Mouse (Mus musculus): ENCODE data around the gene Usp32.

The Usp32 gene

GRCm38 (mm10) chr11:85157301-85157700 is 17.3 kb upstream of the Usp32 start:
- no peaks in the 10 kb centered on the region for H3K27me3 ChIP-seq (ENCODE audit: control insufficient read depth, insufficient read depth, low read length, poor library complexity, severe bottlenecking)
- H3K36me3 ChIP-seq (ENCODE audit: control insufficient read depth, insufficient read depth, low read length, poor library complexity, severe bottlenecking), result no peaks in the 10 kb centered on the region
- DNase-seq (ENCODE audit: low read depth, low spot score), result no peak

GRCm38 (mm10) chr11:85152256-85152930 is 12.4 kb upstream of the Usp32 start:
- Histone ChIP-seq H3K27me3 (ENCODE audit: control insufficient read depth, insufficient read depth, low read length, poor library complexity, severe bottlenecking) (no peaks in the 10 kb centered on the region), H3K36me3 (ENCODE audit: control insufficient read depth, insufficient read depth, low read length, poor library complexity, severe bottlenecking) (no peaks in the 10 kb centered on the region)
- DNase-seq (ENCODE audit: low read depth, low spot score), result no peak

- peak; percentile 12 for DNase-seq (ENCODE audit: low read depth, low spot score)
- no peaks in the 10 kb centered on the region for H3K27me3 ChIP-seq (ENCODE audit: control insufficient read depth, insufficient read depth, low read length, poor library complexity, severe bottlenecking)
- H3K36me3 ChIP-seq (ENCODE audit: control insufficient read depth, insufficient read depth, low read length, poor library complexity, severe bottlenecking), result no peaks in the 10 kb centered on the region
Measured at GRCm38 (mm10) chr11:85138776-85139474, 1.0 kb downstream of the Usp32 start.

- no peaks in the 10 kb centered on the region for H3K36me3 ChIP-seq (ENCODE audit: control insufficient read depth, insufficient read depth, low read length, poor library complexity, severe bottlenecking)
- no peak for DNase-seq (ENCODE audit: low read depth, low spot score)
- no peaks in the 10 kb centered on the region for H3K27me3 ChIP-seq (ENCODE audit: control insufficient read depth, insufficient read depth, low read length, poor library complexity, severe bottlenecking)
Measured at GRCm38 (mm10) chr11:85131542-85131941, 8.4 kb downstream of the Usp32 start.

- no peaks in the 10 kb centered on the region for H3K36me3 ChIP-seq (ENCODE audit: control insufficient read depth, insufficient read depth, low read length, poor library complexity, severe bottlenecking)
- H3K27me3 ChIP-seq (ENCODE audit: control insufficient read depth, insufficient read depth, low read length, poor library complexity, severe bottlenecking), result no peaks in the 10 kb centered on the region
- no peak for DNase-seq (ENCODE audit: low read depth, low spot score)
Measured at GRCm38 (mm10) chr11:85128883-85129282, 11.1 kb downstream of the Usp32 start.

- peak; percentile 34 for DNase-seq (ENCODE audit: low read depth, low spot score)
- H3K27me3 ChIP-seq (ENCODE audit: control insufficient read depth, insufficient read depth, low read length, poor library complexity, severe bottlenecking), result no peaks in the 10 kb centered on the region
- no peaks in the 10 kb centered on the region for H3K36me3 ChIP-seq (ENCODE audit: control insufficient read depth, insufficient read depth, low read length, poor library complexity, severe bottlenecking)
Measured at GRCm38 (mm10) chr11:85126257-85127102, 13.5 kb downstream of the Usp32 start.

- H3K27me3 ChIP-seq (ENCODE audit: control insufficient read depth, insufficient read depth, low read length, poor library complexity, severe bottlenecking), result no peaks in the 10 kb centered on the region
- no peak for DNase-seq (ENCODE audit: low read depth, low spot score)
- no peaks in the 10 kb centered on the region for H3K36me3 ChIP-seq (ENCODE audit: control insufficient read depth, insufficient read depth, low read length, poor library complexity, severe bottlenecking)
Measured at GRCm38 (mm10) chr11:85123267-85123992, 16.5 kb downstream of the Usp32 start.

- no peak for DNase-seq (ENCODE audit: low read depth, low spot score)
- Histone ChIP-seq H3K27me3 (ENCODE audit: control insufficient read depth, insufficient read depth, low read length, poor library complexity, severe bottlenecking) (no peaks in the 10 kb centered on the region), H3K36me3 (ENCODE audit: control insufficient read depth, insufficient read depth, low read length, poor library complexity, severe bottlenecking) (no peaks in the 10 kb centered on the region)
Measured at GRCm38 (mm10) chr11:85122073-85122472, 17.9 kb downstream of the Usp32 start.

GRCm38 (mm10) chr11:85117160-85117559 is 22.8 kb downstream of the Usp32 start:
- Histone ChIP-seq H3K36me3 (ENCODE audit: control insufficient read depth, insufficient read depth, low read length, poor library complexity, severe bottlenecking) (no peaks in the 10 kb centered on the region), H3K27me3 (ENCODE audit: control insufficient read depth, insufficient read depth, low read length, poor library complexity, severe bottlenecking) (no peaks in the 10 kb centered on the region)
- DNase-seq (ENCODE audit: low read depth, low spot score), result no peak

GRCm38 (mm10) chr11:85116084-85116844 is 23.7 kb downstream of the Usp32 start:
- no peak for DNase-seq (ENCODE audit: low read depth, low spot score)
- H3K36me3 ChIP-seq (ENCODE audit: control insufficient read depth, insufficient read depth, low read length, poor library complexity, severe bottlenecking), result no peaks in the 10 kb centered on the region
- H3K27me3 ChIP-seq (ENCODE audit: control insufficient read depth, insufficient read depth, low read length, poor library complexity, severe bottlenecking), result no peaks in the 10 kb centered on the region

- Histone ChIP-seq H3K36me3 (ENCODE audit: control insufficient read depth, insufficient read depth, low read length, poor library complexity, severe bottlenecking) (no peaks in the 10 kb centered on the region), H3K27me3 (ENCODE audit: control insufficient read depth, insufficient read depth, low read length, poor library complexity, severe bottlenecking) (no peaks in the 10 kb centered on the region)
- no peak for DNase-seq (ENCODE audit: low read depth, low spot score)
Measured at GRCm38 (mm10) chr11:85109957-85110356, 30.0 kb downstream of the Usp32 start.

- Histone ChIP-seq H3K36me3 (ENCODE audit: control insufficient read depth, insufficient read depth, low read length, poor library complexity, severe bottlenecking) (no peaks in the 10 kb centered on the region), H3K27me3 (ENCODE audit: control insufficient read depth, insufficient read depth, low read length, poor library complexity, severe bottlenecking) (no peaks in the 10 kb centered on the region)
- no peak for DNase-seq (ENCODE audit: low read depth, low spot score)
Measured at GRCm38 (mm10) chr11:85107217-85107616, 32.7 kb downstream of the Usp32 start.

- no peaks in the 10 kb centered on the region for H3K36me3 ChIP-seq (ENCODE audit: control insufficient read depth, insufficient read depth, low read length, poor library complexity, severe bottlenecking)
- no peaks in the 10 kb centered on the region for H3K27me3 ChIP-seq (ENCODE audit: control insufficient read depth, insufficient read depth, low read length, poor library complexity, severe bottlenecking)
- DNase-seq (ENCODE audit: low read depth, low spot score), result no peak
Measured at GRCm38 (mm10) chr11:85105836-85106235, 34.1 kb downstream of the Usp32 start.

- H3K36me3 ChIP-seq (ENCODE audit: control insufficient read depth, insufficient read depth, low read length, poor library complexity, severe bottlenecking), result no peaks in the 10 kb centered on the region; the same call in 1 of the 2 replicates
- H3K27me3 ChIP-seq (ENCODE audit: control insufficient read depth, insufficient read depth, low read length, poor library complexity, severe bottlenecking), result no peaks in the 10 kb centered on the region
- no peak for DNase-seq (ENCODE audit: low read depth, low spot score)
Measured at GRCm38 (mm10) chr11:85103763-85104162, 36.2 kb downstream of the Usp32 start.

Measured in splenic B cell, adult 2 months (primary cell).